Mouse (Mus musculus): ENCODE measurements around the gene Copg1. TPM values are rescaled to one million over a fixed set of nuclear protein-coding genes. Genes with fewer than 3 reads are reported as not detected.

Copg1 gene
- total and polyA plus RNA-seq, 3 experiments = 29.5 to 41.0 (median 40.3) TPM

DNA sequence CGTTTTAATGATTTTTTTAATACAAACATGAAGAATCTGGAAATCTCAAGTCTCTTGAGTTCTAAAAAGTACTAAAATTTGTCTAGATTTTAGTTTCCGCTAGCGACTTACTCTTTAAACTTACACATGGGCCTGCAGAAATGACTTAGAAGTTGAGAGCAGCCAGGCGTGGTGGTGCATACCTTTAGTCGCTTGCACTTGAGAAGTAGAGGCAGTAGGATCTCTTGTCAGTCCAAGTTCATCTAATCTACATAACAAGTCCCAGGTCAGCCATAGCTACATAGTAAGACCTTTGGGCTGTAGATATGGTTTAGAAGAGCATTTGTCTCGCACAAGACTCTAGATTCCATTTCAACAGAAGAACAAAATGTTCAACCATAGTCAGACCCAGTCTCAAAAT lies 35.7 kb upstream of the Copg1 start:
- no peaks in the 10 kb centered on the region for H3K27me3 ChIP-seq (ENCODE audit: control insufficient read depth, insufficient read depth, low read length)
- peaks cover 9% of the 10 kb centered on the region for H3K4me1 ChIP-seq (ENCODE audit: control insufficient read depth, insufficient read depth, low read length)
- intact Hi-C loops (cut with DNase I) = loop anchor here (1.0 to 5.0 kb wide), 4 partner anchors 14 to 61 kb away; partner anchors contain the start of genes Copg1, Hmces, Isy1 and Rab43
- peaks cover 4% of the 10 kb centered on the region; the same call in 1 of the 2 replicates for H3K79me2 ChIP-seq (replicated peaks; ENCODE audit: control insufficient read depth, insufficient read depth, low read length)
- TF ChIP-seq EP300 (IDR thresholded peaks at IDR 0.05; ENCODE audit: insufficient read depth, low read depth, low read length) = no peak
- TF ChIP-seq POLR2A (IDR thresholded peaks at IDR 0.05; ENCODE audit: insufficient read depth, low read depth, low read length) = no peak
- H3K9ac ChIP-seq (ENCODE audit: low read depth, low read length) = no peak overlapping the region
- H3K36me3 ChIP-seq (ENCODE audit: control insufficient read depth, insufficient read depth, low read length) = peaks cover 21% of the 10 kb centered on the region
- H3K4me3 ChIP-seq = no peak overlapping the region; the same call in 1 of the 2 replicates
- no peak overlapping the region for H3K27ac ChIP-seq
- 86% methylated on average over 6 of the region's 6 CpGs for WGBS
- no peak for DNase-seq

DNA sequence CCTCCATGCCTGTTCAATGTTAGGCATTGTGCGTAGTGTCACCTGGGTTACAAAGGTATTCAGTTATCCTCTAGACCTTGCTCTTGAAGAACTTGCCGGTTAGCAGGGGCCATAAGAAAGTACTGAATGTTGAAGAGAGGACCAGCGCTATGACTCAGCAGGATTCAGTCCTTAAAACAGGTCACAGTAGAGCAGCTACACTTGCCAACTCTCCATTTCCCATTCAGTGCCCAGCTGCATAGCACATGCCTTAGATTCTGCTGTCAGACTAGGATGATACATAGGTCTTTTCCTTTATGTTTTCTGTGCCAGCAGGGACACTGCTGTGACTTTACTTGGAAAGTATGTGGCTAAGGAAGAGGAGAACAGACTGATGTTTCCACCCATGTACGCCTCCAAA lies 34.2 kb upstream of the Copg1 start:
- no peak for DNase-seq
- TF ChIP-seq CTCF (IDR thresholded peaks at IDR 0.05) (no peak), EP300 (IDR thresholded peaks at IDR 0.05; ENCODE audit: insufficient read depth, low read depth, low read length) (no peak), POLR2A (IDR thresholded peaks at IDR 0.05; ENCODE audit: insufficient read depth, low read depth, low read length) (no peak)
- Histone ChIP-seq H3K36me3 (ENCODE audit: control insufficient read depth, insufficient read depth, low read length) (peaks cover 5% of the 10 kb centered on the region), H3K4me1 (ENCODE audit: control insufficient read depth, insufficient read depth, low read length) (peaks cover 3% of the 10 kb centered on the region), H3K9ac (ENCODE audit: low read depth, low read length) (no peak overlapping the region), H3K79me2 (replicated peaks; ENCODE audit: control insufficient read depth, insufficient read depth, low read length) (peaks cover 4% of the 10 kb centered on the region; the same call in 1 of the 2 replicates), H3K4me3 (no peak overlapping the region), H3K27ac (no peak overlapping the region), H3K27me3 (ENCODE audit: control insufficient read depth, insufficient read depth, low read length) (no peaks in the 10 kb centered on the region)
- 78% methylated on average over 4 of the region's 4 CpGs for WGBS
- intact Hi-C loops (cut with DNase I) = loop anchor here (5.0 kb wide), 1 partner anchor 41 kb away; the partner anchor contains the start of gene Rab43

DNA sequence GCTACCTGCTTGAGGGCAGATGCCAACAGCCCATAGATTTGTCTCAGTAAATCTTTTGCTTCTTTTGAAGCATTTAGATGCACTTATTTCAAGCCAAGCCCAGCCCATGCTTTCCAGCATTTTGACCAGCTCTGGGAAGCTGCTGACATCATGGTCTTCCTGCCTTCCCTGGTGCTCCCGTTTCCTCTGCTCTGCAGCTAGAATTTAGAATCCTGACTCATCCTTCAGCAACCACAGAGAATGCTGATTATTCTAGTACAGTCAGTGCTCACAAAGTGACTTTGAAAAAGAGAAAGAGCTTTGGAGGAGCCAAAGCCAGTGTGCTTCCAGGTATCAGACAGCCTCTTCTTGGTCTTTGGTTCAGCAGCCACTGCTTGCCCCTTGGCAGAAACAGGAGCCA lies 30.5 kb upstream of the Copg1 start:
- no peaks in the 10 kb centered on the region for H3K79me2 ChIP-seq (replicated peaks; ENCODE audit: control insufficient read depth, insufficient read depth, low read length)
- no peaks in the 10 kb centered on the region for H3K4me1 ChIP-seq (ENCODE audit: control insufficient read depth, insufficient read depth, low read length)
- no peaks in the 10 kb centered on the region for H3K27me3 ChIP-seq (ENCODE audit: control insufficient read depth, insufficient read depth, low read length)
- H3K9ac ChIP-seq (ENCODE audit: low read depth, low read length) = no peak overlapping the region
- no peak overlapping the region for H3K4me3 ChIP-seq
- WGBS = 6% methylated on average over 1 of the region's 1 CpGs
- DNase-seq = no peak
- no peak overlapping the region for H3K27ac ChIP-seq
- TF ChIP-seq POLR2A (IDR thresholded peaks at IDR 0.05; ENCODE audit: insufficient read depth, low read depth, low read length) = no peak
- no peak for TF ChIP-seq EP300 (IDR thresholded peaks at IDR 0.05; ENCODE audit: insufficient read depth, low read depth, low read length)
- no peak for TF ChIP-seq CTCF (IDR thresholded peaks at IDR 0.05)
- no peaks in the 10 kb centered on the region for H3K36me3 ChIP-seq (ENCODE audit: control insufficient read depth, insufficient read depth, low read length)
- intact Hi-C loops (cut with DNase I) = no loop called here

DNA sequence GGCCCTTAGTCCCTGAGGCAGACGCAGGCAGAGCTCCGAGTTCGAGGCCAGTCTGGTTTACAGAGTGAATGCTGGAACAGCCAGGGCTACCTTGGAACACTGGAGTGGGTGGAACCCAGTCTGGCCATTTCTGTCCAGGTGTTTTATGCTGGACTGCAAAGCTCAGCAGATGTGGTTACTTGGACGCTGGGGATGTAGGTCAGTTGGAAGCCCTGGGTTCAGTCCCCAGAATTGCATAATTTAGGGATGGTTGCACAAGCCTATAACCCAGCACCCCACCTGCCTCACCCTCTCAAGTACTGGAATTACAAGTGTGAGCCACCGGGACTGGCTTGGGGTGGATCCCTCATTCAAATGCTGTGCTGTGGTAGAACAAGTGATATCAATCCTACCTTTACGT lies 21.4 kb upstream of the Copg1 start:
- intact Hi-C loops (cut with DNase I) = no loop called here
- Histone ChIP-seq H3K36me3 (ENCODE audit: control insufficient read depth, insufficient read depth, low read length) (no peaks in the 10 kb centered on the region), H3K4me1 (ENCODE audit: control insufficient read depth, insufficient read depth, low read length) (peaks cover 1% of the 10 kb centered on the region; the same call in 1 of the 2 replicates), H3K27ac (no peak overlapping the region), H3K79me2 (replicated peaks; ENCODE audit: control insufficient read depth, insufficient read depth, low read length) (no peaks in the 10 kb centered on the region), H3K9ac (ENCODE audit: low read depth, low read length) (no peak overlapping the region), H3K27me3 (ENCODE audit: control insufficient read depth, insufficient read depth, low read length) (no peaks in the 10 kb centered on the region), H3K4me3 (no peak overlapping the region)
- peak in 1 of 2 experiments; percentile 20 for DNase-seq
- 81% methylated on average over 6 of the region's 6 CpGs for WGBS
- TF ChIP-seq POLR2A (IDR thresholded peaks at IDR 0.05; ENCODE audit: insufficient read depth, low read depth, low read length) = no peak
- TF ChIP-seq CTCF (IDR thresholded peaks at IDR 0.05) = no peak
- TF ChIP-seq EP300 (IDR thresholded peaks at IDR 0.05; ENCODE audit: insufficient read depth, low read depth, low read length) = no peak

DNA sequence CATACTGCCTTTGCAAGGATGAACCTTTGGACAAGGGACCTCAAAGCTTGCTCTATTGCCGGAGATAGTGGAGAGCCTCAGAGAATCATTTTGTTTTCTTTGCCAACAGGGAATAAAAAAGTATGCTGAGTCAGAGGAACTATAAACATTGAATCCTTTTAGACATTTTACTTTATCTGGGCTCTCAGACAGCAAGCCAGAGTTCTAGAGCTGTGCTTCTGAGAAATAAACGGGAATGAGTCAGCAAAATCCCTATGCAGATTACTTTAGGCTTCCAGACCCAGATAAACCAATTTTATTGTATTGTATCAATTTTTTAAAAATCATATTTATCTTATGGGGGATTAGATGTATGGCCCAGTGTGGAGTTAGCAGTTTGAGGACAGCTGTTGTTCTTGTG lies 20.4 kb upstream of the Copg1 start:
- WGBS = 67% methylated on average over 2 of the region's 2 CpGs
- no peaks in the 10 kb centered on the region for H3K27me3 ChIP-seq (ENCODE audit: control insufficient read depth, insufficient read depth, low read length)
- peaks cover 1% of the 10 kb centered on the region; the same call in 1 of the 2 replicates for H3K4me1 ChIP-seq (ENCODE audit: control insufficient read depth, insufficient read depth, low read length)
- H3K36me3 ChIP-seq (ENCODE audit: control insufficient read depth, insufficient read depth, low read length) = no peaks in the 10 kb centered on the region
- TF ChIP-seq POLR2A (IDR thresholded peaks at IDR 0.05; ENCODE audit: insufficient read depth, low read depth, low read length) (no peak), CTCF (IDR thresholded peaks at IDR 0.05) (no peak), EP300 (IDR thresholded peaks at IDR 0.05; ENCODE audit: insufficient read depth, low read depth, low read length) (no peak)
- H3K27ac ChIP-seq = no peak overlapping the region
- H3K9ac ChIP-seq (ENCODE audit: low read depth, low read length) = no peak overlapping the region
- intact Hi-C loops (cut with DNase I) = no loop called here
- DNase-seq = no peak
- H3K79me2 ChIP-seq (replicated peaks; ENCODE audit: control insufficient read depth, insufficient read depth, low read length) = no peaks in the 10 kb centered on the region
- no peak overlapping the region for H3K4me3 ChIP-seq

DNA sequence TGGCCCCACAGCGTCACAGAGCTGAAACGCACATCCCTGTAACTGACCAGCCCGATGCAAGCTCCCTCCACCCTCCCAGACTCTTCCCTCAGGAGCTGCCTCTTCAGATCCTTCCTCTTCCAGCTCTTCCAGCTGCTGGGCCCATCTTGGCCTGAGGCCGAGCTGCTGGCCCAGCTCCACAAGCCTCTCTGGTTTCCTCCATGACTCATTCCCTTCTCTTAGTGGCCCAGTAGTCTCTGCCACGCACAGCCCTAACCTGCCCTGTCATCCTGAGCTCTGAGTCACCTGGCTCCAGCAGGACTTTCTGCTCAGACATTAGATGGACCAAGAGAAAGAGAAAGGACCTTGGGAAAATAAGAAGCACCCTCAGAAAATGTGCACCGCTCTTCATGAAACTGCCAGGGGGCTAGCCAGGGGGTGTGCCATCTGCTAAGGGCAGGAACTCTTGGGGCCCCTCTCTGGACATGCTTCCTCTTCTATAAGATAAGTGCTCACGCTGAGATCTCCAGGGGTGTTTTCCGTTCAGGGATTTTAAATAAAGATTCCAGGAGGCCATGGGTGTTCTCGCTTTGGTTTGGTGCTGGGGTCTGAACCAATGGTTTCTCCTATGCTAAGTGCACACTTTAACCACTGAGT lies 18.6 kb upstream of the Copg1 start:
- WGBS = 30% methylated on average over 9 of the region's 9 CpGs
- DNase-seq = peak; percentile 89 to 90
- Histone ChIP-seq H3K36me3 (ENCODE audit: control insufficient read depth, insufficient read depth, low read length) (no peaks in the 10 kb centered on the region), H3K27me3 (ENCODE audit: control insufficient read depth, insufficient read depth, low read length) (no peaks in the 10 kb centered on the region), H3K4me3 (no peak overlapping the region), H3K9ac (ENCODE audit: low read depth, low read length) (no peak overlapping the region), H3K27ac (no peak overlapping the region), H3K79me2 (replicated peaks; ENCODE audit: control insufficient read depth, insufficient read depth, low read length) (no peaks in the 10 kb centered on the region), H3K4me1 (ENCODE audit: control insufficient read depth, insufficient read depth, low read length) (peaks cover 1% of the 10 kb centered on the region; the same call in 1 of the 2 replicates)
- TF ChIP-seq POLR2A (IDR thresholded peaks at IDR 0.05; ENCODE audit: insufficient read depth, low read depth, low read length) (no peak), CTCF (IDR thresholded peaks at IDR 0.05) (no peak), EP300 (IDR thresholded peaks at IDR 0.05; ENCODE audit: insufficient read depth, low read depth, low read length) (no peak)
- intact Hi-C loops (cut with DNase I) = loop anchor here (1.0 kb wide), 1 partner anchor 17 kb away; no protein-coding TSS in a partner anchor
